Mouse (Mus musculus): ENCODE data around the gene Olfr311. TPM values are rescaled to one million over a fixed set of nuclear protein-coding genes. Genes with fewer than 3 reads are reported as not detected.
"Not testable (repeated sequence)": the region's sequence is repeated elsewhere in the genome, so short reads cannot be mapped to it uniquely, and the experiment has no call there.

Gene Olfr311
- polyA plus RNA-seq, 1 experiment from 2014 or later, result 0.45 TPM

- Histone ChIP-seq H3K9ac (ENCODE audit: low read length) (no peak overlapping the region), H3K4me2 (ENCODE audit: low read length) (no peak overlapping the region), H3K9me3 (ENCODE audit: control insufficient read depth, low read length) (no peaks in the 10 kb centered on the region), H3K27me3 (ENCODE audit: control insufficient read depth, insufficient read depth, low read length) (no peaks in the 10 kb centered on the region), H3K4me3 (ENCODE audit: control insufficient read depth in 1 of 2, insufficient read depth in 1 of 2, low read depth in 1 of 2, low read length in 2 of 2) (no peak overlapping the region), H3K27ac (replicated peaks in 1 of 2; ENCODE audit: control insufficient read depth in 1 of 2, insufficient read depth in 1 of 2, low read depth in 2 of 2, low read length in 2 of 2) (no peak overlapping the region), H3K4me1 (ENCODE audit: control insufficient read depth in 2 of 2, insufficient read depth in 2 of 2, low read length in 2 of 2) (peaks cover 0 to 8% of the 10 kb centered on the region in 2 experiments; a peak in 3 of 4 replicates), H3K36me3 (ENCODE audit: control insufficient read depth, insufficient read depth, low read length) (no peaks in the 10 kb centered on the region)
- WGBS, result 72% methylated on average over 4 of the region's 4 CpGs
- no peak for ATAC-seq (ENCODE audit: insufficient number of reproducible peaks, insufficient read depth, low FRiP score, low read depth)
Measured at GRCm38 (mm10) chr11:58803871-58804270, 35.2 kb upstream of the Olfr311 start.

- no peak overlapping the region for H3K4me3 ChIP-seq (ENCODE audit: control insufficient read depth in 1 of 2, insufficient read depth in 1 of 2, low read depth in 1 of 2, low read length in 2 of 2)
- whole genome bisulfite sequencing, result 62% methylated on average over 2 of the region's 2 CpGs
- no peak overlapping the region for H3K27ac ChIP-seq (replicated peaks in 1 of 2; ENCODE audit: control insufficient read depth in 1 of 2, insufficient read depth in 1 of 2, low read depth in 2 of 2, low read length in 2 of 2)
- no peak for ATAC-seq (ENCODE audit: insufficient number of reproducible peaks, insufficient read depth, low FRiP score, low read depth)
- peaks cover 0 to 8% of the 10 kb centered on the region in 2 experiments; a peak in 3 of 4 replicates for H3K4me1 ChIP-seq (ENCODE audit: control insufficient read depth in 2 of 2, insufficient read depth in 2 of 2, low read length in 2 of 2)
- no peak overlapping the region for H3K4me2 ChIP-seq (ENCODE audit: low read length)
- H3K27me3 ChIP-seq (ENCODE audit: control insufficient read depth, insufficient read depth, low read length), result no peaks in the 10 kb centered on the region
- no peaks in the 10 kb centered on the region for H3K9me3 ChIP-seq (ENCODE audit: control insufficient read depth, low read length)
- H3K36me3 ChIP-seq (ENCODE audit: control insufficient read depth, insufficient read depth, low read length), result no peaks in the 10 kb centered on the region
- H3K9ac ChIP-seq (ENCODE audit: low read length), result no peak overlapping the region
Measured at GRCm38 (mm10) chr11:58804393-58804792, 34.7 kb upstream of the Olfr311 start.

- H3K4me2 ChIP-seq (ENCODE audit: low read length), result no peak overlapping the region
- H3K36me3 ChIP-seq (ENCODE audit: control insufficient read depth, insufficient read depth, low read length), result no peaks in the 10 kb centered on the region
- ATAC-seq (ENCODE audit: insufficient number of reproducible peaks, insufficient read depth, low FRiP score, low read depth), result no peak
- no peak overlapping the region for H3K9ac ChIP-seq (ENCODE audit: low read length)
- H3K27ac ChIP-seq (replicated peaks in 1 of 2; ENCODE audit: control insufficient read depth in 1 of 2, insufficient read depth in 1 of 2, low read depth in 2 of 2, low read length in 2 of 2), result no peak overlapping the region
- no peak overlapping the region for H3K4me3 ChIP-seq (ENCODE audit: control insufficient read depth in 1 of 2, insufficient read depth in 1 of 2, low read depth in 1 of 2, low read length in 2 of 2)
- WGBS, result 4% methylated on average over 1 of the region's 1 CpGs
- H3K9me3 ChIP-seq (ENCODE audit: control insufficient read depth, low read length), result no peaks in the 10 kb centered on the region
- H3K4me1 ChIP-seq (ENCODE audit: control insufficient read depth in 2 of 2, insufficient read depth in 2 of 2, low read length in 2 of 2), result no peaks in the 10 kb centered on the region
- no peaks in the 10 kb centered on the region for H3K27me3 ChIP-seq (ENCODE audit: control insufficient read depth, insufficient read depth, low read length)
Measured at GRCm38 (mm10) chr11:58812001-58812400, 27.1 kb upstream of the Olfr311 start.

GRCm38 (mm10) chr11:58814700-58815099 lies 24.4 kb upstream of the Olfr311 start, which contains the start of gene Olfr313:
TSS of gene Olfr313 (plus strand) at chr11:58815000.
- H3K9me3 ChIP-seq (ENCODE audit: control insufficient read depth, low read length); ATAC-seq (ENCODE audit: insufficient number of reproducible peaks, insufficient read depth, low FRiP score, low read depth); H3K4me2 ChIP-seq (ENCODE audit: low read length); H3K27me3 ChIP-seq (ENCODE audit: control insufficient read depth, insufficient read depth, low read length); H3K36me3 ChIP-seq (ENCODE audit: control insufficient read depth, insufficient read depth, low read length); H3K27ac ChIP-seq (replicated peaks in 1 of 2; ENCODE audit: control insufficient read depth in 1 of 2, insufficient read depth in 1 of 2, low read depth in 2 of 2, low read length in 2 of 2); H3K4me3 ChIP-seq (ENCODE audit: control insufficient read depth in 1 of 2, insufficient read depth in 1 of 2, low read depth in 1 of 2, low read length in 2 of 2); H3K4me1 ChIP-seq (ENCODE audit: control insufficient read depth in 2 of 2, insufficient read depth in 2 of 2, low read length in 2 of 2); H3K9ac ChIP-seq (ENCODE audit: low read length): not testable (repeated sequence)
- 50% methylated on average over 1 of the region's 1 CpGs for WGBS

- no peaks in the 10 kb centered on the region for H3K9me3 ChIP-seq (ENCODE audit: control insufficient read depth, low read length)
- no peak overlapping the region for H3K4me2 ChIP-seq (ENCODE audit: low read length)
- H3K27me3 ChIP-seq (ENCODE audit: control insufficient read depth, insufficient read depth, low read length), result no peaks in the 10 kb centered on the region
- no peaks in the 10 kb centered on the region for H3K36me3 ChIP-seq (ENCODE audit: control insufficient read depth, insufficient read depth, low read length)
- no peak overlapping the region for H3K27ac ChIP-seq (replicated peaks in 1 of 2; ENCODE audit: control insufficient read depth in 1 of 2, insufficient read depth in 1 of 2, low read depth in 2 of 2, low read length in 2 of 2)
- no peak for ATAC-seq (ENCODE audit: insufficient number of reproducible peaks, insufficient read depth, low FRiP score, low read depth)
- no peaks in the 10 kb centered on the region for H3K4me1 ChIP-seq (ENCODE audit: control insufficient read depth in 2 of 2, insufficient read depth in 2 of 2, low read length in 2 of 2)
- H3K4me3 ChIP-seq (ENCODE audit: control insufficient read depth in 1 of 2, insufficient read depth in 1 of 2, low read depth in 1 of 2, low read length in 2 of 2), result no peak overlapping the region
- 80% methylated on average over 1 of the region's 1 CpGs for WGBS
- no peak overlapping the region for H3K9ac ChIP-seq (ENCODE audit: low read length)
Measured at GRCm38 (mm10) chr11:58815676-58816075, 23.4 kb upstream of the Olfr311 start.

- H3K9me3 ChIP-seq (ENCODE audit: control insufficient read depth, low read length); H3K4me2 ChIP-seq (ENCODE audit: low read length); H3K4me1 ChIP-seq (ENCODE audit: control insufficient read depth in 2 of 2, insufficient read depth in 2 of 2, low read length in 2 of 2); ATAC-seq (ENCODE audit: insufficient number of reproducible peaks, insufficient read depth, low FRiP score, low read depth); H3K4me3 ChIP-seq (ENCODE audit: control insufficient read depth in 1 of 2, insufficient read depth in 1 of 2, low read depth in 1 of 2, low read length in 2 of 2); H3K36me3 ChIP-seq (ENCODE audit: control insufficient read depth, insufficient read depth, low read length); H3K27ac ChIP-seq (replicated peaks in 1 of 2; ENCODE audit: control insufficient read depth in 1 of 2, insufficient read depth in 1 of 2, low read depth in 2 of 2, low read length in 2 of 2); H3K9ac ChIP-seq (ENCODE audit: low read length); H3K27me3 ChIP-seq (ENCODE audit: control insufficient read depth, insufficient read depth, low read length): not testable (repeated sequence)
Measured at GRCm38 (mm10) chr11:58828937-58829336, 10.1 kb upstream of the Olfr311 start, which contains the start of gene Olfr312. TSS of gene Olfr312 (plus strand) at chr11:58829237.

- Histone ChIP-seq H3K36me3 (ENCODE audit: control insufficient read depth, insufficient read depth, low read length) (no peaks in the 10 kb centered on the region), H3K4me3 (ENCODE audit: control insufficient read depth in 1 of 2, insufficient read depth in 1 of 2, low read depth in 1 of 2, low read length in 2 of 2) (no peak overlapping the region), H3K27me3 (ENCODE audit: control insufficient read depth, insufficient read depth, low read length) (no peaks in the 10 kb centered on the region), H3K9ac (ENCODE audit: low read length) (no peak overlapping the region), H3K27ac (replicated peaks in 1 of 2; ENCODE audit: control insufficient read depth in 1 of 2, insufficient read depth in 1 of 2, low read depth in 2 of 2, low read length in 2 of 2) (no peak overlapping the region), H3K4me1 (ENCODE audit: control insufficient read depth in 2 of 2, insufficient read depth in 2 of 2, low read length in 2 of 2) (no peaks in the 10 kb centered on the region), H3K9me3 (ENCODE audit: control insufficient read depth, low read length) (no peaks in the 10 kb centered on the region), H3K4me2 (ENCODE audit: low read length) (no peak overlapping the region)
- 79% methylated on average over 3 of the region's 3 CpGs for WGBS
- ATAC-seq (ENCODE audit: insufficient number of reproducible peaks, insufficient read depth, low FRiP score, low read depth), result no peak
Measured at GRCm38 (mm10) chr11:58829764-58830163, 9.3 kb upstream of the Olfr311 start.

- H3K27ac ChIP-seq (replicated peaks in 1 of 2; ENCODE audit: control insufficient read depth in 1 of 2, insufficient read depth in 1 of 2, low read depth in 2 of 2, low read length in 2 of 2); H3K9me3 ChIP-seq (ENCODE audit: control insufficient read depth, low read length); H3K4me1 ChIP-seq (ENCODE audit: control insufficient read depth in 2 of 2, insufficient read depth in 2 of 2, low read length in 2 of 2); ATAC-seq (ENCODE audit: insufficient number of reproducible peaks, insufficient read depth, low FRiP score, low read depth); H3K4me2 ChIP-seq (ENCODE audit: low read length); H3K9ac ChIP-seq (ENCODE audit: low read length); H3K27me3 ChIP-seq (ENCODE audit: control insufficient read depth, insufficient read depth, low read length); H3K4me3 ChIP-seq (ENCODE audit: control insufficient read depth in 1 of 2, insufficient read depth in 1 of 2, low read depth in 1 of 2, low read length in 2 of 2); H3K36me3 ChIP-seq (ENCODE audit: control insufficient read depth, insufficient read depth, low read length): not testable (repeated sequence)
- WGBS, result 75% methylated on average over 2 of the region's 3 CpGs
Measured at GRCm38 (mm10) chr11:58832541-58832940, 6.5 kb upstream of the Olfr311 start.
